Mouse (Mus musculus) kidney, postnatal 0 days (tissue): ENCODE measurements around the gene Bpi. TPM values are rescaled to one million over a fixed set of nuclear protein-coding genes. Genes with fewer than 3 reads are reported as not detected.

ENCODE experiments used
- ATAC-seq: fragments of 200-750 bp; cut with Nextera tagmentation; replicated peaks from 2 replicates; pipeline ENCODE4 v1.8.0; 2017; ENCODE audit warnings: low read depth, moderate number of reproducible peaks, moderate TSS enrichment, moderate library complexity; ENCODE audit not compliant: low FRiP score
- DNase-seq: peaks from one replicate; pipeline ENCODE4 v3.0.0-alpha.2; 2016; ENCODE audit warnings: low spot score
- H3K27ac ChIP-seq: fragments of 300-500 bp; sonication (generic); 2 replicates; pipeline ENCODE4 v1.5.1; 2014; ENCODE audit warnings: mild to moderate bottlenecking
- H3K27me3 ChIP-seq: fragments of 300-500 bp; sonication (generic); 2 replicates; pipeline ENCODE4 v1.6.1; 2014; ENCODE audit warnings: low read length, mixed read lengths; ENCODE audit not compliant: insufficient read depth
- H3K36me3 ChIP-seq: fragments of 300-500 bp; sonication (generic); 2 replicates; pipeline ENCODE4 v1.6.1; 2014; ENCODE audit warnings: low read length, mixed read lengths; ENCODE audit not compliant: insufficient read depth
- H3K4me1 ChIP-seq: fragments of 300-500 bp; sonication (generic); replicated peaks from 2 replicates; pipeline ENCODE4 v1.6.1; 2014; ENCODE audit warnings: antibody characterized with exemption, low read length, mixed read lengths; ENCODE audit not compliant: insufficient read depth
- H3K4me2 ChIP-seq: fragments of 300-500 bp; sonication (generic); 2 replicates; pipeline ENCODE4 v1.6.1; 2014; ENCODE audit warnings: mild to moderate bottlenecking, low read length, moderate library complexity, mixed read lengths
- H3K4me3 ChIP-seq: fragments of 300-500 bp; sonication (generic); replicated peaks from 2 replicates; pipeline ENCODE4 v1.5.1; 2014; ENCODE audit warnings: low read depth, low read length
- H3K9ac ChIP-seq: fragments of 300-500 bp; sonication (generic); 2 replicates; pipeline ENCODE4 v1.6.1; 2014; ENCODE audit warnings: low read depth, low read length
- H3K9me3 ChIP-seq: fragments of 300-500 bp; sonication (generic); replicated peaks from 2 replicates; pipeline ENCODE4 v1.6.1; 2016; ENCODE audit warnings: low read length, inconsistent platforms, mixed read lengths
- CTCF ChIP-seq: IDR thresholded peaks from 2 replicates; pipeline ENCODE4 v1.5.1; 2016; ENCODE audit warnings: antibody characterized with exemption, low read depth, mild to moderate bottlenecking, moderate library complexity
- WGBS: fragments of 180-500 bp; shearing (Covaris S2); extraction: QIAGEN DNeasy Blood & Tissue Kit; methylation state at CpG from one replicate; pipeline ENCODE4 v1.1.7; 2014; 5-methylcytosine and 5-hydroxymethylcytosine counted together
- microRNA-seq: library from miRNA; unstranded; fragments of <30 nt; microRNA quantifications from one replicate; pipeline ENCODE4, GENCODE M21; 2016
- polyA plus RNA-seq: library from polyadenylated mRNA; unstranded; fragments of >200 nt; fragmentation: Nextera tagmentation; extraction: Ambion mirVana; gene quantifications from 2 replicates; pipeline ENCODE4 v1.2.1, GENCODE M21; 2015

Gene Bpi
- polyA plus RNA-seq, 1 experiment from 2014 or later = 0.12 TPM

DNA sequence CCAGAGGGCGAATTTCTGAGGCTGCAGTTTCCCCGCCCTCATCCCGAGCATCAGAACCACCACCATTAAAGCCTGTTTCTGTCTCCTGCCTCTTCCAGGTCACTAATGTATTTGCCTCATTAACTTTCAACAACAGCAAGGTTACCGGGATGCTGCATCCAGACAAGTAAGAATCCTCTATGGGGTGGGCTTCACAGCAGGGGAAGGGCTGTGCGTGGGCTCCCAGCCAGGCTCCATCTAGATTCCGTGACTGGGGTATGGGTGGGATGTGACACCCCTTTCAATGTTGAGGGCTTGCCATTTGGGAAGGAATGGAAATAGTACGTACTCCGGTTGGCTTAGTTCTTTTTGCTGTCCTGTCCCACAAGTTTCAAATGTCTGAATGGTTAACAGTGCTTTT, 67.7 kb downstream of the Bpi start:
- WGBS = 73% methylated on average over 8 of the region's 8 CpGs
- no peaks in the 10 kb centered on the region for H3K4me1 ChIP-seq
- no peak overlapping the region for H3K4me3 ChIP-seq
- H3K27me3 ChIP-seq = no peaks in the 10 kb centered on the region
- H3K4me2 ChIP-seq = no peak overlapping the region
- 0 out of 2 replicates have a peak, but pooled peaks cover 5% of the 10 kb centered on the region for H3K36me3 ChIP-seq
- no peak overlapping the region for H3K9ac ChIP-seq
- H3K27ac ChIP-seq = no peak overlapping the region
- no peak for ATAC-seq
- no peak for DNase-seq
- H3K9me3 ChIP-seq = no peaks in the 10 kb centered on the region
- TF ChIP-seq CTCF = no peak

Small RNAs within 50 kb of the gene (microRNA-seq; reads per million reads assigned to microRNA genes)
- gene Mir7685 = 0.80 reads per million

Other genes starting within 250 kb of the Bpi start
- gene Tti1, start 229.7 kb upstream of the Bpi start, polyA plus RNA-seq = 13.6 and 15.2 TPM in 2 replicates
- gene Rprd1b, start 229.6 kb upstream of the Bpi start, polyA plus RNA-seq = 29.6 and 34.9 TPM in 2 replicates
- gene Tgm2, start 111.7 kb upstream of the Bpi start, polyA plus RNA-seq = 26.9 and 31.7 TPM in 2 replicates
- 4.0 and 4.7 TPM in 2 replicates for gene D630003M21Rik, start 28.9 kb upstream of the Bpi start, polyA plus RNA-seq
- 32.1 and 34.6 TPM in 2 replicates for gene Lbp, start 48.4 kb downstream of the Bpi start, polyA plus RNA-seq
- gene Snhg11, start 117.5 kb downstream of the Bpi start, polyA plus RNA-seq = 2.9 and 3.5 TPM in 2 replicates
- gene Ralgapb, start 151.8 kb downstream of the Bpi start, polyA plus RNA-seq = 13.9 and 17.6 TPM in 2 replicates
- gene Adig, start 244.5 kb downstream of the Bpi start, polyA plus RNA-seq = not detected in 2 replicates